Mouse (Mus musculus) kidney, adult 2 months (tissue): ENCODE results near the gene Dhh. TPM values are rescaled to one million over a fixed set of nuclear protein-coding genes. Genes with fewer than 3 reads are reported as not detected.
"Not testable (repeated sequence)": the region's sequence is repeated elsewhere in the genome, so short reads cannot be mapped to it uniquely, and the experiment has no call there.

Source experiments
- DNase-seq: peaks from one replicate; pipeline ENCODE4 v3.0.0; 2021
- H3K27ac ChIP-seq: fragments of 200-500 bp; 2 replicates; pipeline ENCODE4 v1.5.1; 2012; ENCODE audit warnings: low read depth, low read length, control low read depth, inconsistent platforms; ENCODE audit not compliant: insufficient read depth
- H3K27me3 ChIP-seq: fragments of 200-500 bp; replicated peaks from 2 replicates; pipeline ENCODE4 v1.6.1; 2012; ENCODE audit warnings: mild to moderate bottlenecking, moderate library complexity, low read length, inconsistent platforms; ENCODE audit not compliant: control insufficient read depth, insufficient read depth
- H3K36me3 ChIP-seq: fragments of 200-500 bp; 2 replicates; pipeline ENCODE4 v1.6.1; 2012; ENCODE audit warnings: mild to moderate bottlenecking, moderate library complexity, low read length, inconsistent platforms; ENCODE audit not compliant: control insufficient read depth, insufficient read depth
- H3K4me1 ChIP-seq: fragments of 200-500 bp; 2 replicates; pipeline ENCODE4 v1.6.1; 2011; ENCODE audit warnings: low read length; ENCODE audit not compliant: control insufficient read depth, insufficient read depth
- H3K4me3 ChIP-seq: fragments of 200-500 bp; 2 replicates; pipeline ENCODE4 v1.5.1; 2011; ENCODE audit warnings: mild to moderate bottlenecking, low read depth, low read length, control low read depth; ENCODE audit not compliant: insufficient read depth
- CTCF ChIP-seq: fragments of 200-500 bp; conservative IDR thresholded peaks from 2 replicates; pipeline ENCODE4 v1.5.1; 2011; ENCODE audit warnings: low read depth, mild to moderate bottlenecking, control low read depth, low read length, moderate library complexity, mixed read lengths; ENCODE audit not compliant: insufficient read depth, insufficient read length
- POLR2A ChIP-seq: fragments of 200-500 bp; IDR thresholded peaks from one replicate; pipeline ENCODE4 v1.6.1; 2011; ENCODE audit warnings: low read depth, low read length, control low read depth
- WGBS: fragments of 180-500 bp; shearing (Covaris S2); methylation state at CpG from one replicate; pipeline ENCODE4 v1.1.7; 2018; 5-methylcytosine and 5-hydroxymethylcytosine counted together
- polyA plus RNA-seq: library from polyadenylated mRNA; depleted of rRNA; stranded (reverse); fragments of >200 nt; gene quantifications from 2 replicates; pipeline ENCODE4 v1.2.3, GENCODE M21; 2012

The Dhh gene
- polyA plus RNA-seq, 1 experiment: 1.2 TPM

- peak; percentile 98 for DNase-seq
- peak overlapping the region; percentile 94 for H3K27ac ChIP-seq
- H3K27me3 ChIP-seq: no peaks in the 10 kb centered on the region
- peaks cover 7% of the 10 kb centered on the region; the same call in 1 of the 2 replicates for H3K4me1 ChIP-seq
- H3K4me3 ChIP-seq: peak overlapping the region; percentile 86
- WGBS: under 1% methylated on average over 35 of the region's 35 CpGs
- no peak for TF ChIP-seq CTCF
- no peaks in the 10 kb centered on the region; the same call in 1 of the 2 replicates for H3K36me3 ChIP-seq
Measured at GRCm38 (mm10) chr15:98933833-98934216, 35.5 kb upstream of the Dhh start.

GRCm38 (mm10) chr15:98933004-98933671 lies 34.8 kb upstream of the Dhh start:
- WGBS: under 1% methylated on average over 8 of the region's 9 CpGs

GRCm38 (mm10) chr15:98930998-98931397 lies 32.7 kb upstream of the Dhh start:
- no peak for DNase-seq
- 78% methylated on average over 3 of the region's 3 CpGs for WGBS
- H3K4me3 ChIP-seq: no peak overlapping the region
- no peaks in the 10 kb centered on the region; the same call in 1 of the 2 replicates for H3K36me3 ChIP-seq
- H3K27me3 ChIP-seq: no peaks in the 10 kb centered on the region
- no peak overlapping the region for H3K27ac ChIP-seq
- H3K4me1 ChIP-seq: peaks cover 9% of the 10 kb centered on the region; the same call in 1 of the 2 replicates
- no peak for TF ChIP-seq POLR2A

More at GRCm38 (mm10) chr15:98933004-98933671, 34.8 kb upstream of the Dhh start:
- not testable (repeated sequence) for H3K36me3 ChIP-seq, H3K27me3 ChIP-seq, H3K4me1 ChIP-seq, H3K27ac ChIP-seq
- H3K4me3 ChIP-seq: peak overlapping the region; percentile 86
- peak; percentile 29 for DNase-seq

- Histone ChIP-seq H3K27me3 (no peaks in the 10 kb centered on the region), H3K4me3 (no peak overlapping the region), H3K36me3 (no peaks in the 10 kb centered on the region; the same call in 1 of the 2 replicates), H3K27ac (no peak overlapping the region), H3K4me1 (peaks cover 9% of the 10 kb centered on the region; the same call in 1 of the 2 replicates)
- TF ChIP-seq POLR2A: no peak
- TF ChIP-seq CTCF: no peak
- no peak for DNase-seq
- WGBS: 60% methylated on average over 8 of the region's 8 CpGs
Measured at GRCm38 (mm10) chr15:98930017-98930734, 31.8 kb upstream of the Dhh start.

GRCm38 (mm10) chr15:98928598-98929240 lies 30.4 kb upstream of the Dhh start:
- 9% methylated on average over 13 of the region's 13 CpGs for WGBS
- H3K27me3 ChIP-seq: no peaks in the 10 kb centered on the region
- H3K4me3 ChIP-seq: no peak overlapping the region
- H3K4me1 ChIP-seq: peaks cover 7% of the 10 kb centered on the region; the same call in 1 of the 2 replicates
- H3K27ac ChIP-seq: no peak overlapping the region
- DNase-seq: peak; percentile 95
- H3K36me3 ChIP-seq: no peaks in the 10 kb centered on the region; the same call in 1 of the 2 replicates
- no peak for TF ChIP-seq POLR2A
- TF ChIP-seq CTCF: peak; percentile 99; the same call in 1 of the 2 replicates

GRCm38 (mm10) chr15:98927566-98927965 lies 29.2 kb upstream of the Dhh start:
- H3K36me3 ChIP-seq: no peaks in the 10 kb centered on the region; the same call in 1 of the 2 replicates
- H3K4me1 ChIP-seq: peaks cover 6% of the 10 kb centered on the region; the same call in 1 of the 2 replicates
- DNase-seq: no peak
- WGBS: 79% methylated on average over 5 of the region's 5 CpGs
- H3K27ac ChIP-seq: no peak overlapping the region
- TF ChIP-seq POLR2A (no peak), CTCF (no peak)
- no peak overlapping the region for H3K4me3 ChIP-seq
- no peaks in the 10 kb centered on the region for H3K27me3 ChIP-seq

- Histone ChIP-seq H3K36me3 (no peaks in the 10 kb centered on the region), H3K4me1 (peaks cover 16% of the 10 kb centered on the region; the same call in 1 of the 2 replicates), H3K27me3 (no peaks in the 10 kb centered on the region), H3K4me3 (no peak overlapping the region), H3K27ac (peak overlapping the region; percentile 48; the same call in 1 of the 2 replicates)
- 60% methylated on average over 3 of the region's 3 CpGs for WGBS
- no peak for TF ChIP-seq POLR2A
- no peak for TF ChIP-seq CTCF
- DNase-seq: peak; percentile 69
Measured at GRCm38 (mm10) chr15:98924682-98925081, 26.3 kb upstream of the Dhh start.
